Mouse (Mus musculus): Measurements from ENCODE around the gene Sptssa. TPM values are rescaled to one million over a fixed set of nuclear protein-coding genes. Genes with fewer than 3 reads are reported as not detected.

The Sptssa gene
- total and polyA plus RNA-seq, 2 experiments = 70.2 to 98.6 TPM

DNA sequence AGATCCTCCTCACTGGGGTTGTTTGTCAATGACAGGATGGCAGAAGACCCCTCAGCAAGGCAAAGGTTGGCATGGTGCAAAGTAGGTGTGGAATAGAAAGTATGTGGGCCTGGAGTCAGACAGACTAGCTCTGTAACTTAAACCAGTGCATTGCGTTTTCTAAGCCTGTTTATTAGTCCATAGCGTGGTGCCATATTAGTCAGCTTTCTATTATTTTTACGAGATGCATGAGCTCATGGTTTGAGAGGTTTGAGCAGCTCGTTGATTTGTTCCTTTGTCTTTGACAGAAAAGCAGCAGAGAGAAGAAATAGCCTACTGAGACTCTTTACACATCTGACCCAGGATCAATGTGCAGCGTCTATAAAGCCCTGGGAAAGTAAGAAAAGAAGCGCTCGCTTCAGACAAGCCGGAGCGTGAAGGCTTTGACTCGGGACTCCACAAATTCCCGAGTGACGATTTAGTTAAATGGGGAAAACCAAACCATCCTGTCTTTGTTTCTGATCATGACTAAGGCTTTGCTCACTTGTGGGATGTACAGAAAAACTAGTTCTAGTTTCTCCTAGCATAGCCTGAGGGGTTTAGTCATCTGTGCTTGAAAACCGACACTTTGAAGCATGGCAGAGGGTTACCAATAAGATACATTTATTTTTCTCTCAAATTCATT, 36.2 kb downstream of the Sptssa start:
- H3K79me2 ChIP-seq (ENCODE audit: control insufficient read depth, insufficient read depth, low read length) = no peaks in the 10 kb centered on the region
- H3K9ac ChIP-seq (ENCODE audit: low read depth, low read length) = no peak overlapping the region
- H3K36me3 ChIP-seq (ENCODE audit: control insufficient read depth, insufficient read depth, low read length) = no peaks in the 10 kb centered on the region
- no peak overlapping the region for H3K4me3 ChIP-seq (ENCODE audit: insufficient read depth, low read depth, low read length)
- no peaks in the 10 kb centered on the region for H3K27me3 ChIP-seq (ENCODE audit: control insufficient read depth, insufficient read depth, low read length)
- no peak for DNase-seq (ENCODE audit: extremely low read depth, low read depth, low spot score)
- H3K27ac ChIP-seq (replicated peaks; ENCODE audit: insufficient read depth, low read depth, low read length) = no peak overlapping the region
- TF ChIP-seq CTCF (IDR thresholded peaks at IDR 0.05; ENCODE audit: low read depth, low read length) = no peak
- no peak for TF ChIP-seq POLR2A (IDR thresholded peaks at IDR 0.05; ENCODE audit: extremely low read depth, insufficient read depth, low read length)
- WGBS = 93% methylated on average over 13 of the region's 13 CpGs
- H3K4me1 ChIP-seq (ENCODE audit: control insufficient read depth, insufficient read depth, low read length) = no peaks in the 10 kb centered on the region

DNA sequence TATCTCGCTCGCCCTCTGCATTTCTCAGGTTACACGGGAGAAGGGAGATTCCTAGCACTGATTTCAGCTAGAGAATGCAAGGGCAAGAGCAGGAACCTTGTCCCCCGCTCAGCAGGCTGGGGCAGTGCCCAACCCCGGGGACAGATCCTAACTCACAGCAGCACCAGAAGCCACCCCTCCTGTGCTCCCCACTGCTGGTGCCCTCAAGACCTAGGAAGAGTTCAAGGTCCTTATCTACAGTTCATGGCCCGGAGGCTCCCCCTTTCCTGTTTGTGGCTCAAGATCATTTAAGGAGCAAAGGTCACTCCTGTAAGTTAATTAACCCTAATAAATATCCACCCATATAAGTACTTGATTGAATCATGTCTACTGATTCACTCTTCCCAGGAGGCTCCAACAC, 47.4 kb downstream of the Sptssa start:
- Histone ChIP-seq H3K4me3 (ENCODE audit: insufficient read depth, low read depth, low read length) (no peak overlapping the region), H3K27me3 (ENCODE audit: control insufficient read depth, insufficient read depth, low read length) (no peaks in the 10 kb centered on the region), H3K4me1 (ENCODE audit: control insufficient read depth, insufficient read depth, low read length) (no peaks in the 10 kb centered on the region), H3K27ac (replicated peaks; ENCODE audit: insufficient read depth, low read depth, low read length) (no peak overlapping the region), H3K79me2 (ENCODE audit: control insufficient read depth, insufficient read depth, low read length) (no peaks in the 10 kb centered on the region), H3K9ac (ENCODE audit: low read depth, low read length) (no peak overlapping the region), H3K36me3 (ENCODE audit: control insufficient read depth, insufficient read depth, low read length) (no peaks in the 10 kb centered on the region)
- 73% methylated on average over 6 of the region's 6 CpGs for WGBS
- DNase-seq (ENCODE audit: extremely low read depth, low read depth, low spot score) = no peak
- TF ChIP-seq POLR2A (IDR thresholded peaks at IDR 0.05; ENCODE audit: extremely low read depth, insufficient read depth, low read length) = no peak
- TF ChIP-seq CTCF (IDR thresholded peaks at IDR 0.05; ENCODE audit: low read depth, low read length) = no peak

DNA sequence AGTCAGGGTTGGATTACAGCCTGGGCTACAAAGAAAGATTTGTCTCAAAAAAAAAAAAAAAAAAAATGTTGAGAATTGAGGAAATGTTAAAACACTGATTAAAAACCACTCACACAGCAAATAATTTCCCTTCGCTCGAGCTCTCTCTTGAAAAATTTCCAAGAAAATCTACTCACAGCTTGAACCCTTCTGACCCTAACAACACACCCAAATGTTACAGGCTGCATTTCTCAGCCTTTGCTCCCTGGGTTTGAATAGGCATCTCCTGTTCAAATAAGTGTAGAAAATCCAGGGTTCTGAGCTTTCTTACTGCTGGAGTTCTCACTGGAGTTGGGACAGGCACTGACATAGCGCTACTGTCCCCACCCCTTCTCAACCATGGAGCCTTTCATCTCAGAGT, 51.2 kb downstream of the Sptssa start:
- no peak overlapping the region for H3K27ac ChIP-seq (replicated peaks; ENCODE audit: insufficient read depth, low read depth, low read length)
- H3K4me3 ChIP-seq (ENCODE audit: insufficient read depth, low read depth, low read length) = no peak overlapping the region
- no peaks in the 10 kb centered on the region for H3K27me3 ChIP-seq (ENCODE audit: control insufficient read depth, insufficient read depth, low read length)
- H3K79me2 ChIP-seq (ENCODE audit: control insufficient read depth, insufficient read depth, low read length) = no peaks in the 10 kb centered on the region
- no peaks in the 10 kb centered on the region for H3K36me3 ChIP-seq (ENCODE audit: control insufficient read depth, insufficient read depth, low read length)
- no peak overlapping the region for H3K9ac ChIP-seq (ENCODE audit: low read depth, low read length)
- H3K4me1 ChIP-seq (ENCODE audit: control insufficient read depth, insufficient read depth, low read length) = no peaks in the 10 kb centered on the region
- TF ChIP-seq CTCF (IDR thresholded peaks at IDR 0.05; ENCODE audit: low read depth, low read length) (no peak), POLR2A (IDR thresholded peaks at IDR 0.05; ENCODE audit: extremely low read depth, insufficient read depth, low read length) (no peak)
- 59% methylated on average over 3 of the region's 3 CpGs for WGBS
- peak; percentile 1 for DNase-seq (ENCODE audit: extremely low read depth, low read depth, low spot score)

DNA sequence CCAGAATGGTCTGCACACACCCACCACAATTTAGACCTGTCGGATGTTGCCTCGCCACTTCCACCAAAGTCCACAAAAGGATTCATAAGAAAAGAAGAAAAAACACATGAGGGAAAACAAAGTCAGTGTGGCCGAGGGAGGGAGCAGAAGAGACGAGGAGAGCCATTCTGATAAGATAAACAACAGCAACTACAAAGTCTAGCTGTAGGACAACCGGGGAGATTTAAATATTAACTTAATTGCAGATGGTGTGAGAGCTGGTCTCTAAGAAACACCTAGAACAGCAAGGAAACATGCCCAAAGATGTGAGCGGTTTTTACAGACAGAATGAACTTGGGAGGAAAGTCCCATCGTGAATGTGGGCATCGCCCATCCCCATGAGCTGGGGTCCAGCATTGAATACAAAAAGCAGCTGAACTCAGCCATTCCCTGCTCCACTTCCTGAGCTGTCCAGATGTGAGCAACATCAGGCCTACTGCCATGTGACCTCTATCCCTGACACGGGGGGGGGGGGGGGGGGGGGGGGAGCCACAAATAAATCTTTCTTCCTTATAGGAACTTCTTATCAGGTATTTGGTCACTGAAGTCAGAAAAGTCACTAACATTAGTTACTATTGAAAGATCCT, 52.7 kb downstream of the Sptssa start:
- H3K27ac ChIP-seq (replicated peaks; ENCODE audit: insufficient read depth, low read depth, low read length) = no peak overlapping the region
- no peaks in the 10 kb centered on the region for H3K4me1 ChIP-seq (ENCODE audit: control insufficient read depth, insufficient read depth, low read length)
- DNase-seq (ENCODE audit: extremely low read depth, low read depth, low spot score) = no peak
- TF ChIP-seq POLR2A (IDR thresholded peaks at IDR 0.05; ENCODE audit: extremely low read depth, insufficient read depth, low read length) = no peak
- no peak for TF ChIP-seq CTCF (IDR thresholded peaks at IDR 0.05; ENCODE audit: low read depth, low read length)
- 51% methylated on average over 9 of the region's 9 CpGs for WGBS
- H3K4me3 ChIP-seq (ENCODE audit: insufficient read depth, low read depth, low read length) = no peak overlapping the region
- H3K36me3 ChIP-seq (ENCODE audit: control insufficient read depth, insufficient read depth, low read length) = no peaks in the 10 kb centered on the region
- H3K27me3 ChIP-seq (ENCODE audit: control insufficient read depth, insufficient read depth, low read length) = no peaks in the 10 kb centered on the region
- H3K9ac ChIP-seq (ENCODE audit: low read depth, low read length) = no peak overlapping the region
- no peaks in the 10 kb centered on the region for H3K79me2 ChIP-seq (ENCODE audit: control insufficient read depth, insufficient read depth, low read length)

DNA sequence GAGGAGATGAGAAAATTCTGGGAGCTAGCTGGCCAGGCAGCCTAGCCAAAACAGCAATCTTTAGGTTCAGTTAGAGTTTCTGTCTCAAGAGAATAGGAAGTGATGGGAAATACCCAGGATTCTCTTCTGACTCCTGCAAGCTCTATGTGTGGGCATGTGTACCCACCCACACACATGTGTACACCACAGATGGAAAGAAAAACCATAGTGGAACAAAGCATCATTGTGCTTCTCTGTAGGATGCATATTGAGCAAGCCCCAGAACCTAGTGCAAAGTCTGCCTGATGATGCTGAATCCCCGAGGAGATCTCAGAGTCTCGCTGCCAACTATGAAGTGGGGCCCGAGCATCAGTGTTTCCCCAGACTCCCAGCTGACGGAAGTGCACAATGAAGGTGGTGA, 55.9 kb downstream of the Sptssa start:
- Histone ChIP-seq H3K36me3 (ENCODE audit: control insufficient read depth, insufficient read depth, low read length) (no peaks in the 10 kb centered on the region), H3K27me3 (ENCODE audit: control insufficient read depth, insufficient read depth, low read length) (no peaks in the 10 kb centered on the region), H3K4me3 (ENCODE audit: insufficient read depth, low read depth, low read length) (no peak overlapping the region), H3K9ac (ENCODE audit: low read depth, low read length) (no peak overlapping the region), H3K27ac (replicated peaks; ENCODE audit: insufficient read depth, low read depth, low read length) (no peak overlapping the region), H3K79me2 (ENCODE audit: control insufficient read depth, insufficient read depth, low read length) (no peaks in the 10 kb centered on the region), H3K4me1 (ENCODE audit: control insufficient read depth, insufficient read depth, low read length) (no peaks in the 10 kb centered on the region)
- 88% methylated on average over 4 of the region's 4 CpGs for WGBS
- TF ChIP-seq POLR2A (IDR thresholded peaks at IDR 0.05; ENCODE audit: extremely low read depth, insufficient read depth, low read length) (no peak), CTCF (IDR thresholded peaks at IDR 0.05; ENCODE audit: low read depth, low read length) (no peak)
- no peak for DNase-seq (ENCODE audit: extremely low read depth, low read depth, low spot score)

DNA sequence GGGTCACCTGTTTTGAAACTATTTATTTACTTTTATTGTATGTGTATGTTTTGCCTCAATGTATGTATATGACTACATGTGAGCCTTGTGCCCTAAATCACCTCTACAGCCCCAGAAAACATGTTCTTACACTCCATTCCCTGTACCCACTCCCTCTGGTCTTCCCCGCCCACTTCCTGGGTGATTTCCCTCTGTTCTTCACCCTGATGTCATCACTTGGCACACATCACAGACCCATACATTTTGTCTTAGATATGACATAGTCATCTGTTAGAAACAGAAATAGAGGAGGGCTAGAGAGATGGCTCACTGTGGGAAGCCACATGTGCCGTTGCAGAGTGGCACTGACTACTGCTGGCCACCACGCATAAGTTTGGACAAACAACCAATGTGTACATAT, 58.0 kb downstream of the Sptssa start:
- 97% methylated on average over 3 of the region's 3 CpGs for WGBS
- Histone ChIP-seq H3K27ac (replicated peaks; ENCODE audit: insufficient read depth, low read depth, low read length) (no peak overlapping the region), H3K4me3 (ENCODE audit: insufficient read depth, low read depth, low read length) (no peak overlapping the region), H3K4me1 (ENCODE audit: control insufficient read depth, insufficient read depth, low read length) (no peaks in the 10 kb centered on the region), H3K79me2 (ENCODE audit: control insufficient read depth, insufficient read depth, low read length) (no peaks in the 10 kb centered on the region), H3K36me3 (ENCODE audit: control insufficient read depth, insufficient read depth, low read length) (no peaks in the 10 kb centered on the region), H3K9ac (ENCODE audit: low read depth, low read length) (no peak overlapping the region), H3K27me3 (ENCODE audit: control insufficient read depth, insufficient read depth, low read length) (no peaks in the 10 kb centered on the region)
- TF ChIP-seq POLR2A (IDR thresholded peaks at IDR 0.05; ENCODE audit: extremely low read depth, insufficient read depth, low read length) (no peak), CTCF (IDR thresholded peaks at IDR 0.05; ENCODE audit: low read depth, low read length) (no peak)
- DNase-seq (ENCODE audit: extremely low read depth, low read depth, low spot score) = no peak

Measured in liver, adult 2 months (tissue).